Mouse (Mus musculus) brain, adult 2 months (tissue): ENCODE data around the gene Pafah2.

Experiments
- DNase-seq: peaks from one replicate; pipeline ENCODE4 v3.0.0; 2011; ENCODE audit warnings: low read depth, low spot score

Pafah2 gene

GRCm38 (mm10) chr4:134458856-134459255 lies 62.7 kb downstream of the Pafah2 start:
- DNase-seq = peak; percentile 98

- DNase-seq = no peak
Measured at GRCm38 (mm10) chr4:134460277-134460676, 64.2 kb downstream of the Pafah2 start.

- no peak for DNase-seq
Measured at GRCm38 (mm10) chr4:134461252-134461651, 65.1 kb downstream of the Pafah2 start.

GRCm38 (mm10) chr4:134465789-134466188 lies 69.7 kb downstream of the Pafah2 start:
- no peak for DNase-seq

GRCm38 (mm10) chr4:134466381-134467262 lies 70.5 kb downstream of the Pafah2 start:
- no peak for DNase-seq

GRCm38 (mm10) chr4:134467435-134468214 lies 71.5 kb downstream of the Pafah2 start:
- peak; percentile 61 for DNase-seq

- peak; percentile 99 for DNase-seq
Measured at GRCm38 (mm10) chr4:134468215-134468575, 72.1 kb downstream of the Pafah2 start, which contains the start of gene Stmn1. Gene Stmn1 (plus strand): TSS chr4:134468320.

- peak; percentile 96 for DNase-seq
Measured at GRCm38 (mm10) chr4:134468578-134469266, 72.6 kb downstream of the Pafah2 start.

GRCm38 (mm10) chr4:134469341-134469796 lies 73.2 kb downstream of the Pafah2 start:
- DNase-seq = no peak

GRCm38 (mm10) chr4:134469985-134470384 lies 73.9 kb downstream of the Pafah2 start:
- no peak for DNase-seq

- DNase-seq = no peak
Measured at GRCm38 (mm10) chr4:134471469-134471868, 75.3 kb downstream of the Pafah2 start.

GRCm38 (mm10) chr4:134473764-134474163 lies 77.6 kb downstream of the Pafah2 start:
- peak; percentile 90 for DNase-seq

GRCm38 (mm10) chr4:134474240-134474639 lies 78.1 kb downstream of the Pafah2 start:
- DNase-seq = peak; percentile 65

GRCm38 (mm10) chr4:134476899-134477298 lies 80.8 kb downstream of the Pafah2 start:
- DNase-seq = peak; percentile 69
